Mouse (Mus musculus) liver, adult 2 months (tissue): ENCODE results near the gene BC003965.

Experiments used
- CTCF ChIP-seq: fragments of 200-500 bp; IDR thresholded peaks from 2 replicates; pipeline ENCODE4 v1.5.1; 2011; ENCODE audit warnings: low read depth, low read length, control low read depth
- POLR2A ChIP-seq: fragments of 200-500 bp; IDR thresholded peaks from 2 replicates; pipeline ENCODE4 v1.6.1; 2011; ENCODE audit warnings: low read length, control low read depth; ENCODE audit not compliant: insufficient read depth; ENCODE audit errors: extremely low read depth

DNA sequence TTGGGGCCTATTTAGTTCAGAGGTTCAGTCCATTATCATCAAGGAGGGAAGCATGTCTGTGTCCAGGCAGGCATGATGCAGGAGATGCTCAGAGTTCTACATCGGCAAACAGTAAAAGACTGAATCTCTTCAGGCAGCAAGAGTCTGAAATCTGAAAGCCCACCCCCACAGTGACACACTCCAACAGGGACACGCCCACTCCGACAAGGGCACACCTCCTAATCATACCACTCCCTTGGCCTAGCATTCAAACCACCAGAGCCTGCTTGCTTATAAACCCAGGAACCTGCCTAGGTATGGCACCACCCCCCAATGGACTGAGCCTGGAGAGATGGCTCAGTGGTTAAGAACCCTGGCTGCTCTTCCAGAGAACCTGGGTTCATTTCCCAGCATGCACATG, 31.1 kb downstream of the BC003965 start:
- TF ChIP-seq CTCF (no peak), POLR2A (no peak)
